Mouse (Mus musculus) naive thymus-derived CD4-positive, alpha-beta T cell, adult 2 months (primary cell): ENCODE results near the gene Rab6b.

Source experiments
- DNase-seq: peaks from one replicate; pipeline ENCODE4 v3.0.0-alpha.2; 2011; ENCODE audit warnings: low read depth

Rab6b gene

GRCm38 (mm10) chr9:103205786-103206185 is 94.2 kb downstream of the Rab6b start:
- no peak for DNase-seq

- peak; percentile 90 for DNase-seq
Observed at GRCm38 (mm10) chr9:103207846-103208245, 96.3 kb downstream of the Rab6b start.

GRCm38 (mm10) chr9:103208802-103209423 is 97.3 kb downstream of the Rab6b start:
- DNase-seq, result no peak

GRCm38 (mm10) chr9:103212654-103213420 is 101.2 kb downstream of the Rab6b start:
- DNase-seq, result no peak

GRCm38 (mm10) chr9:103213631-103214030 is 102.0 kb downstream of the Rab6b start:
- DNase-seq, result no peak

- no peak for DNase-seq
Observed at GRCm38 (mm10) chr9:103214281-103214680, 102.7 kb downstream of the Rab6b start.

- no peak for DNase-seq
Observed at GRCm38 (mm10) chr9:103224721-103225120, 113.1 kb downstream of the Rab6b start.

GRCm38 (mm10) chr9:103225464-103225863 is 113.9 kb downstream of the Rab6b start:
- peak; percentile 52 for DNase-seq

- DNase-seq, result no peak
Observed at GRCm38 (mm10) chr9:103226806-103227205, 115.2 kb downstream of the Rab6b start.

GRCm38 (mm10) chr9:103227760-103228159 is 116.2 kb downstream of the Rab6b start:
- DNase-seq, result no peak

GRCm38 (mm10) chr9:103228370-103229003 is 116.9 kb downstream of the Rab6b start:
- DNase-seq, result no peak

- DNase-seq, result no peak
Observed at GRCm38 (mm10) chr9:103229037-103229867, 117.7 kb downstream of the Rab6b start.

GRCm38 (mm10) chr9:103230151-103230951 is 118.8 kb downstream of the Rab6b start, which contains the start of the genes Gm20425 and Trf:
Gene Gm20425 (minus strand): TSS chr9:103230307.
Gene Trf (minus strand): TSS chr9:103230444.
- peak; percentile 55 for DNase-seq

GRCm38 (mm10) chr9:103232232-103233005 is 120.8 kb downstream of the Rab6b start:
- no peak for DNase-seq

- no peak for DNase-seq
Observed at GRCm38 (mm10) chr9:103233006-103233395, 121.4 kb downstream of the Rab6b start.

GRCm38 (mm10) chr9:103234059-103234458 is 122.5 kb downstream of the Rab6b start:
- DNase-seq, result no peak

GRCm38 (mm10) chr9:103234565-103235165 is 123.1 kb downstream of the Rab6b start:
- no peak for DNase-seq
